Mouse (Mus musculus): ENCODE results near the gene Nipa1. TPM values are rescaled to one million over a fixed set of nuclear protein-coding genes. Genes with fewer than 3 reads are reported as not detected.

The Nipa1 gene
- polyA plus RNA-seq, 1 experiment from 2014 or later = 5.9 TPM

DNA sequence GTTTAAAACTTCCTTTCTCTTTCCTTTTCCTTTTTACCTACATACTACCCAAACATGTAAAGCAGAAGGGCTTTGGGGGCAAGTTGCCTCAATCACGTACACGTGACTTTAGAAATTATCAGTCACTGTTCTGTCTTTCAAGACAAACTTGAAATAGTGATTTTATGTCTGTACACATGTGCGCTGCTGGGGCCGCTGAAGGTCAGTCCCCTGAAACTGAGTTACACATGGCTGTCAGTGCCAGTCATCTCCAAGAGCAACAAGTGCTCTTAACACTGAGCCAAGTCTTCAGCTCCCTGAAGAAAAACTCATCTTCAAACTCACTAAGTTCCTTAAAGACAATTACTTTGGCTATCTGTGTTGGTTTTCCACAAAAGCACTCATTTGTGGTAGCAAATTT, 61.8 kb downstream of the Nipa1 start:
- peaks cover 9% of the 10 kb centered on the region for H3K4me1 ChIP-seq (ENCODE audit: insufficient read depth, low read length)

DNA sequence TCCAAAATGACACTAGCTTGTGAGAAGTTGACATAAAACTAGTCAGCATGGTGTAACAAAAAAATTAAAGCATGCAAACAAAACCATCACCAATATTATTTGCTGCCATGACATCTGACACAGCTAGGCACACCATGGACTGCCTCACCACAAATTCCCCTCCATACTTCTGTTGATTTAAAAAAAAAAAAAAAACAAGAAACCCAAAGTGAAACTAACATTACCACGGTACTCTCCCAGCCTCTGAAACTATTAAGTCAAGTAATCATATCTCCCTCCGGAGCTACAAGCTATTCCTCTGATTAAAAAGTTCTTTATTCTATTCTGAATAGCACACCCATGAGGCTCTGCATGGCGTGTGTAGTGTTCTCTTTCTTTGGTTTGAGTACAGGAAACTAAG, 62.6 kb downstream of the Nipa1 start:
- H3K9ac ChIP-seq (replicated peaks; ENCODE audit: low read length) = no peak overlapping the region
- ATAC-seq (ENCODE audit: low FRiP score, low TSS enrichment) = no peak
- whole genome bisulfite sequencing = 93% methylated on average over 3 of the region's 3 CpGs

More for the DNA sequence above, 61.8 kb downstream of the Nipa1 start:
- WGBS = 90% methylated on average over 4 of the region's 4 CpGs
- H3K27ac ChIP-seq (ENCODE audit: low read length) = no peak overlapping the region
- no peak overlapping the region for H3K4me3 ChIP-seq (ENCODE audit: low read length)
- peaks cover 19% of the 10 kb centered on the region for H3K36me3 ChIP-seq (ENCODE audit: insufficient read depth, low read length)
- H3K27me3 ChIP-seq (ENCODE audit: insufficient read depth, low read length) = no peaks in the 10 kb centered on the region
- H3K9me3 ChIP-seq (ENCODE audit: low read length) = peaks cover 14% of the 10 kb centered on the region; the same call in 1 of the 2 replicates
- no peak overlapping the region for H3K9ac ChIP-seq (replicated peaks; ENCODE audit: low read length)
- no peak overlapping the region for H3K4me2 ChIP-seq (replicated peaks; ENCODE audit: low read depth, low read length)
- no peak for ATAC-seq (ENCODE audit: low FRiP score, low TSS enrichment)

DNA sequence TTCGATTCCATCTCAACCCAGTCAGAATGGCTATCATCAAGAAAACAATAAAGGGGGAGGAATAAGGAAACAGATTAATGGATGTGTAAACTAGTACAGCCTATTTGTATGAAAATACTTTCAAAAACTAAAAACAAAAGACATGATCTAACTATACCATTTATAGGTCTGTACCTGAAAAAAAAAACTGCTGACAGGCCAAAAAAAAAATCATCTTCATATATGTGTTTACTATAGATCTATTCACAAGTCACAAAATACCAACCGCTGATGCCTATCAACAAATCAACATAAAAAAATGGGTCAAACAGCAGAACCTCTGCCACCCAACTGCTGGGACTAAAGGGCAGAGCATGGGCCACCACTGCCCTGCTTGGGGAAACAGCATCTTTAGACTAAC, 63.7 kb downstream of the Nipa1 start:
- peaks cover 14% of the 10 kb centered on the region; the same call in 1 of the 2 replicates for H3K9me3 ChIP-seq (ENCODE audit: low read length)
- ATAC-seq (ENCODE audit: low FRiP score, low TSS enrichment) = no peak
- 96% methylated on average over 2 of the region's 2 CpGs for WGBS
- no peak overlapping the region for H3K9ac ChIP-seq (replicated peaks; ENCODE audit: low read length)
- H3K4me1 ChIP-seq (ENCODE audit: insufficient read depth, low read length) = peaks cover 5% of the 10 kb centered on the region
- H3K4me3 ChIP-seq (ENCODE audit: low read length) = no peak overlapping the region
- peaks cover 19% of the 10 kb centered on the region for H3K36me3 ChIP-seq (ENCODE audit: insufficient read depth, low read length)
- H3K27me3 ChIP-seq (ENCODE audit: insufficient read depth, low read length) = no peaks in the 10 kb centered on the region
- H3K27ac ChIP-seq (ENCODE audit: low read length) = no peak overlapping the region
- no peak overlapping the region for H3K4me2 ChIP-seq (replicated peaks; ENCODE audit: low read depth, low read length)

More for the DNA sequence above, 62.6 kb downstream of the Nipa1 start:
- peaks cover 19% of the 10 kb centered on the region for H3K36me3 ChIP-seq (ENCODE audit: insufficient read depth, low read length)
- no peak overlapping the region for H3K27ac ChIP-seq (ENCODE audit: low read length)
- H3K4me1 ChIP-seq (ENCODE audit: insufficient read depth, low read length) = peaks cover 7% of the 10 kb centered on the region
- H3K9me3 ChIP-seq (ENCODE audit: low read length) = peaks cover 14% of the 10 kb centered on the region; the same call in 1 of the 2 replicates
- no peaks in the 10 kb centered on the region for H3K27me3 ChIP-seq (ENCODE audit: insufficient read depth, low read length)
- no peak overlapping the region for H3K4me3 ChIP-seq (ENCODE audit: low read length)
- H3K4me2 ChIP-seq (replicated peaks; ENCODE audit: low read depth, low read length) = no peak overlapping the region

DNA sequence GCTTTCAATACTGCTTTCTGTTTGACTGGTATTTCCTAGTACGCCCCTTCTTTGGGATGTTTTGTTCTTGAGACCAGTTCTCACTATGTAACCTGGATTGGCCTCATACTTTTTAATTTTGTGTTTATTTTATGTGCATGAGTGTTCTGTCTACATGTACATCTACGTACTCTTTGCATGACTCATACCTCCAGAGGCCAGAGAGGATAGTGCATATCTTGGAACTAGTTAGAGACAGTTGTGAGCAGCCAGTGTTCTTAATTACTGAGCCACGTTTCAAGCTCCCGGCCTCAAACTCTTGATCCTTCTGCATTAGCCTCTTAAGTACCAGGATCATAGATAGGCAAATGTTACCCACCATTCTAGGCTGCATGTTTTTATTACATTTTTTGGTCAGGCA, 81.4 kb downstream of the Nipa1 start:
- Histone ChIP-seq H3K9me3 (ENCODE audit: low read length) (no peaks in the 10 kb centered on the region), H3K9ac (replicated peaks; ENCODE audit: low read length) (no peak overlapping the region), H3K4me3 (ENCODE audit: low read length) (no peak overlapping the region), H3K36me3 (ENCODE audit: insufficient read depth, low read length) (0 out of 2 replicates have a peak, but pooled peaks cover 6% of the 10 kb centered on the region), H3K27me3 (ENCODE audit: insufficient read depth, low read length) (no peaks in the 10 kb centered on the region), H3K4me2 (replicated peaks; ENCODE audit: low read depth, low read length) (no peak overlapping the region), H3K4me1 (ENCODE audit: insufficient read depth, low read length) (no peaks in the 10 kb centered on the region), H3K27ac (ENCODE audit: low read length) (no peak overlapping the region)
- no peak for ATAC-seq (ENCODE audit: low FRiP score, low TSS enrichment)
- 91% methylated on average over 4 of the region's 4 CpGs for WGBS

DNA sequence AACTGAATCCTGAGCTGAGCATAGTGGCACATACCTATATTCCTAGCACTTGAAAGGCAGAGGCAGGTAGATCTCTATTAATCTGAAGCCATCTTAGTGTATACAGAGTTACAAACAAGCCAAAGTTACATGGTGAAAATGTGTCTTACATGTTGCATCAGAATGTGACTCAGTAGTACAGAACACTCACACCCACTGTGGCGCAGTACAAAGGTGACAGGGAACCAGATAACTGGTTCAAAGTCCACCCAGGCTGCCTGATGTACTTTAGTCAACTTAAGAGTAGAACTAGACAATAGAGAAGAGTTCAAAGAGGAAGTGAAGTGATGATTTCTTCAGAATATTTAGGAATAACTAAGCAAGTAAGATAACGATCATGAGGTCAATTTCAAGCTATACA, 84.7 kb downstream of the Nipa1 start:
- H3K4me1 ChIP-seq (ENCODE audit: insufficient read depth, low read length) = no peaks in the 10 kb centered on the region
- peaks cover 13% of the 10 kb centered on the region for H3K36me3 ChIP-seq (ENCODE audit: insufficient read depth, low read length)
- H3K4me3 ChIP-seq (ENCODE audit: low read length) = no peak overlapping the region
- ATAC-seq (ENCODE audit: low FRiP score, low TSS enrichment) = no peak
- no peak overlapping the region for H3K9ac ChIP-seq (replicated peaks; ENCODE audit: low read length)
- H3K4me2 ChIP-seq (replicated peaks; ENCODE audit: low read depth, low read length) = no peak overlapping the region
- 98% methylated on average over 2 of the region's 2 CpGs for WGBS
- no peaks in the 10 kb centered on the region for H3K9me3 ChIP-seq (ENCODE audit: low read length)
- no peaks in the 10 kb centered on the region for H3K27me3 ChIP-seq (ENCODE audit: insufficient read depth, low read length)
- no peak overlapping the region for H3K27ac ChIP-seq (ENCODE audit: low read length)

DNA sequence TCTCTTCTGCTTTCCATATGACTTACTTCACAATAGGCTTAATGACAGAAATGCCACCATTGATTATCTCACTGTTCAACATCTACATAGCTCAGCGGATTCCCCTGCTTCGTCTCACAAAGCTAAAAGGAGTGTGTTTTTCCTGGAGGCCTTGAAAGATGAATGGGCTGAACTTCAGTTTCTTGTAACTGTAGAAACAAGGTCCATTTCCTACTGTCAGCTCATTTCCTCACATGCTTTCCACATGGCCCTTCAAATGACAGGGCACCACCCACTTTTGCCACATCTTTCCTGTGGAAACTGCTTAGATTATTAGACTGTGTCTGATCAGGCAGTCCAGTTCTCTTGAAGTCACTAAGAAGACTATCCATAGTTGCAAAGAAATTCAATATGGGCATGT, 91.1 kb downstream of the Nipa1 start:
- H3K9me3 ChIP-seq (ENCODE audit: low read length) = no peaks in the 10 kb centered on the region
- 58% methylated on average over 2 of the region's 2 CpGs for WGBS
- H3K36me3 ChIP-seq (ENCODE audit: insufficient read depth, low read length) = peaks cover 52% of the 10 kb centered on the region
- no peak overlapping the region for H3K27ac ChIP-seq (ENCODE audit: low read length)
- H3K9ac ChIP-seq (replicated peaks; ENCODE audit: low read length) = no peak overlapping the region
- H3K4me3 ChIP-seq (ENCODE audit: low read length) = no peak overlapping the region
- H3K27me3 ChIP-seq (ENCODE audit: insufficient read depth, low read length) = no peaks in the 10 kb centered on the region
- no peak overlapping the region for H3K4me2 ChIP-seq (replicated peaks; ENCODE audit: low read depth, low read length)
- no peak for ATAC-seq (ENCODE audit: low FRiP score, low TSS enrichment)
- H3K4me1 ChIP-seq (ENCODE audit: insufficient read depth, low read length) = no peaks in the 10 kb centered on the region

Other genes starting within 250 kb of the Nipa1 start
- gene Tubgcp5, start 225.8 kb downstream of the Nipa1 start, polyA plus RNA-seq (2015; fragmentation: Nextera tagmentation; extraction: Ambion mirVana) = 27.6 and 36.4 TPM in 2 replicates
- 113 and 114 TPM in 2 replicates for gene Cyfip1, start 178.2 kb downstream of the Nipa1 start, polyA plus RNA-seq (2015; fragmentation: Nextera tagmentation; extraction: Ambion mirVana)
- 40.6 and 42.8 TPM in 2 replicates for gene Nipa2, start 57.5 kb downstream of the Nipa1 start, polyA plus RNA-seq (2015; fragmentation: Nextera tagmentation; extraction: Ambion mirVana)
- gene Herc2, start 30.2 kb upstream of the Nipa1 start, polyA plus RNA-seq (2015; fragmentation: Nextera tagmentation; extraction: Ambion mirVana) = 19.2 and 26.9 TPM in 2 replicates
- 0.12 and 0.13 TPM in 2 replicates for gene Oca2, start 219.8 kb upstream of the Nipa1 start, polyA plus RNA-seq (2015; fragmentation: Nextera tagmentation; extraction: Ambion mirVana)

Measured in kidney, embryonic 16.5 days (tissue).